Mouse (Mus musculus) ES-Bruce4 (cell line): Measurements from ENCODE around the gene Gm10518.

ENCODE experiments used
- CTCF ChIP-seq: IDR thresholded peaks from one replicate; pipeline ENCODE4 v1.8.1; 2011; ENCODE audit warnings: low read depth, low read length
- POLR2A ChIP-seq: IDR thresholded peaks from one replicate; pipeline ENCODE4 v1.8.1; 2011; ENCODE audit warnings: low read length; ENCODE audit not compliant: insufficient read depth

DNA sequence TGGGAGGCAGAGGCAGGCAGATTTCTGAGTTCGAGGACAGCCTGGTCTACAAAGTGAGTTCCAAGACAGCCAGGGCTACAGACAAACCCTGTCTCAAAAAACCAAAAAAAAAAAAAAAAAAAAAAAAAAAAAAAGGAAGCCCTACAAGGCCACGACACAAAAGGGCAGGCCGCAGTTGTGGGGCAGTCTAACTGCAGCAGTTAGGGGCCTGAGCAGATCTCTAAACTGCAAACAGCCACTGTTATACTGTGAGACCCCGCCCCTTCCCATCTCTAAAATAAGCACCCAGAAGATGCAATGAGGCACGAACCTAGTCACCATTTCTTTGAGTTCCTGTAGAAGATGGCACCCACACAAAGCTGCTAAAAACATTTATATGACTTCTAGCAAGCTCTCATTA is 17.7 kb upstream of the Gm10518 start:
- TF ChIP-seq CTCF (no peak), POLR2A (no peak)
